Mouse (Mus musculus) brain, embryonic 14.5 days (tissue): ENCODE results near the gene Axin2. TPM values are rescaled to one million over a fixed set of nuclear protein-coding genes. Genes with fewer than 3 reads are reported as not detected.
A peak's percentile ranks its signal among the peaks of the same experiment; 100 is the strongest.

ENCODE experiments used
- DNase-seq: peaks from one replicate; pipeline ENCODE4 v3.0.0-alpha.2; 2011; ENCODE audit warnings: low read depth
- CTCF ChIP-seq: fragments of 200-500 bp; IDR thresholded peaks from 2 replicates; pipeline ENCODE4 v1.5.1; 2012; ENCODE audit warnings: inconsistent platforms, mild to moderate bottlenecking, moderate library complexity, borderline replicate concordance; ENCODE audit not compliant: insufficient read depth, insufficient read length; ENCODE audit errors: extremely low read depth
- POLR2A ChIP-seq: fragments of 200-500 bp; IDR thresholded peaks from 2 replicates; pipeline ENCODE4 v1.6.1; 2012; ENCODE audit warnings: mild to moderate bottlenecking, inconsistent platforms, borderline replicate concordance; ENCODE audit not compliant: poor library complexity, insufficient read depth, insufficient read length, severe bottlenecking; ENCODE audit errors: extremely low read depth
- polyA plus RNA-seq: library from polyadenylated mRNA; depleted of rRNA; stranded (reverse); fragments of >200 nt; gene quantifications from 2 replicates; pipeline ENCODE4 v1.2.3, GENCODE M21; 2012; rRNA removed

Axin2 gene
- polyA plus RNA-seq, 1 experiment: 42.2 TPM

GRCm38 (mm10) chr11:108985836-108986235 is 65.7 kb downstream of the Axin2 start:
- peak; percentile 54 for DNase-seq
- TF ChIP-seq CTCF (no peak), POLR2A (no peak)

- peak; percentile 74 for DNase-seq
- TF ChIP-seq POLR2A: no peak
- no peak for TF ChIP-seq CTCF
Measured at GRCm38 (mm10) chr11:108987226-108987625, 67.1 kb downstream of the Axin2 start.

GRCm38 (mm10) chr11:108987705-108988104 is 67.6 kb downstream of the Axin2 start:
- TF ChIP-seq POLR2A (no peak), CTCF (no peak)
- no peak for DNase-seq

- TF ChIP-seq POLR2A: no peak
- no peak for TF ChIP-seq CTCF
- no peak for DNase-seq
Measured at GRCm38 (mm10) chr11:108988258-108988657, 68.1 kb downstream of the Axin2 start.

GRCm38 (mm10) chr11:108989940-108990339 is 69.8 kb downstream of the Axin2 start:
- TF ChIP-seq CTCF (no peak), POLR2A (no peak)
- DNase-seq: no peak

DNA sequence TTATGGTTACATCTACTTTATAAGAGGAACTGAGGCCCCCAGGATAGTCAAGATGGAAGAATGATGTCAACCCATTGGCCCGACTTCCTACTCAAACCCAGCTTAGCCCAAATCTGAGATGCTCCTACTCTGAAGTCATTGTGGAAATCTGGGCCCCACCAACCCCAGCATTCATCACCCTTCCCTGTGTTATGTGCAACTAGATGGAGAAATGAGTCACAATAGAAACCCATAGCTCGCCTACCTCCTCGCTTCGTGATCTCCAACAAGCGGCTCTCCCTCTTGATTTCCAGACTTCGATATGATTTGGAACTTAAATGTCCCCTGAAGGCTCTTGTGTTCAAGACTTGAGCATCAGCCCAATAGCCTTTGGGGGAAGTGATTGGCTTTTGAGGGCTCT is 73.3 kb downstream of the Axin2 start:
- DNase-seq: no peak
- no peak for TF ChIP-seq POLR2A
- no peak for TF ChIP-seq CTCF

DNA sequence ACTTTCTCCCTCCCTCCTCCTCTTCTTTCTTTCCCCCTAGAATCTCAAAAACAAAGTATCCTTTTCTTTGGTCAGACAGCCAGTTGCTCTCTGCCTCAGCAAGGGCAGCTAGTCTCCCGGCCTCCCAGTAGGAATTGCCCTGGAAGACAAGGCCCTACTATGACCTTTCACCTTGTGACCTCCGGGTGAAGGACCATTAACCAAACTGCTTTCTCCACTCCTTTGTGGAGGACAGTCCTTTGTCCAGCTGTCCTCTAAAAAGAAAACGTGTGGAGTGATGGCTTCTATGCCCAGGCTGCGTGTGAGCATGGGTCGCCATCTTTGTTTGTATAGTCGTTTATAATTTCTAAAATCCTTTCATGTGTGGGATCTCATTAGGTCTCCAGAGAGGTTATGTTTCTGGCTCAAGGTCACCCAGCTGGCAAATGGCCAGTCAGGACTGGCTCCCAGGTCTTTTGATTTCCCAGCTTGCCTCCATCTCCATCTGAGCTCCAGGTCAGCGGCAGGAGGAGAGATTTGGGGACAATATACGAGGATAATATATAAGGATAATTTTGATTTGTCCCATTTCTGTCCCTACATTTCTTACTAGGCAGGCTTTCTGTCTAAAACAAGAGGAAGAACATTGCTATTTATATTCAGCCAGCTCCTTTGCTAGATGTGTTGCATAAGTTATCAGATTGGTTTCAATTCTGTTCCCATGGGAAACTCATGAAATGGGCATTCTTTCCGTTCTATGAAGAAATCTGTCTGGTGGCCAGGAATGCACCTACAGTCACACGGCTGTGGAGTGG is 75.2 kb downstream of the Axin2 start:
- TF ChIP-seq POLR2A (no peak), CTCF (no peak)
- no peak for DNase-seq

DNA sequence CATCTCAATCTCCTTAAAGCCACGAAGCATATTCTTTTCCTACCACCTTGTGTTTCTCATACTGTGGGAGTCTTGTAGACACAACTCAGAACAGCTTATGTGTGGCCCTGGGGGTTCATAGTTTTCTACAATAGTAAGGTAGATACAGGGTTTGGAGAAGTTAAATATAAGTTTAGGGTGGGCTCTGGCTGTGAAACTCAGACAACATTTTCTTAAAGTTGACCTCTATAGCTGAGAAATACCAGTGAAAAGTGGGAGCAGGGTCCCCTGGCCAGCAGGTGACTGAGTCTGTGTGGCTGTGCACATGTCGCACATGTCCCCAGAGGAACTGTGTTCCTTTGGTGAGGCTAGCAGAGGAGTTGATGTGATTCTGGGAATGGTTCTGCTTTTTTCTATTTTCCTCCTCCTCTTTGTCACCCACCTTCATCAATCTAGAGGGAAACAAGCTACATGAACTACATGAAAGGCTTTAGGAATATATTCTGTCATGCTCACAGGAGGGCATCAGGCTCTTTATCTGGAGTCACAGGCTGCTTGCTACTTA is 75.9 kb downstream of the Axin2 start:
- TF ChIP-seq POLR2A (no peak), CTCF (no peak)
- DNase-seq: no peak

GRCm38 (mm10) chr11:108997816-108998215 is 77.7 kb downstream of the Axin2 start:
- no peak for DNase-seq
- TF ChIP-seq POLR2A (no peak), CTCF (no peak)

Other genes with a start within 250 kb of the Axin2 start
- gene E030025P04Rik, start 224.0 kb downstream of the Axin2 start, polyA plus RNA-seq: not detected in 2 replicates